Mouse (Mus musculus) left cerebral cortex, adult 2 months (tissue): ENCODE data around the gene Nr4a3. TPM values are rescaled to one million over a fixed set of nuclear protein-coding genes. Genes with fewer than 3 reads are reported as not detected.
A peak's percentile ranks its signal among the peaks of the same experiment; 100 is the strongest.

Experiments
- DNase-seq, 2 experiments: peaks; one replicate each; pipeline ENCODE4 v3.0.0; 2021 to 2022; ENCODE audit warnings: low spot score in 2 of 2, mixed read lengths in 1 of 2; ENCODE audit errors: extremely low spot score in 1 of 2
- H3K27ac ChIP-seq: fragments of 200-600 bp; 2 replicates; pipeline ENCODE4 v1.8.1; 2022
- H3K4me3 ChIP-seq: fragments of 200-600 bp; 2 replicates; pipeline ENCODE4 v1.8.1; 2022
- CTCF ChIP-seq: fragments of 200-600 bp; IDR thresholded peaks from 2 replicates; pipeline ENCODE4 v1.8.1; 2022; ENCODE audit warnings: antibody characterized with exemption, mild to moderate bottlenecking, moderate library complexity
- intact Hi-C: fragments of 180-260 bp; cut with DNase I; formaldehyde crosslinking; loops from one replicate; pipeline ENCODE4 v1.15.1; 2025
- total RNA-seq, 2 experiments: library from RNA; stranded (reverse); gene quantifications; 2 replicates each; pipeline ENCODE4 v1.2.3; 2021

The Nr4a3 gene
- total RNA-seq, 2 experiments from 2014 or later: 23.9 to 53.9 TPM

- no peak for DNase-seq
- H3K27ac ChIP-seq: no peak overlapping the region
- no peak overlapping the region for H3K4me3 ChIP-seq
- intact Hi-C loops: no loop called here
- TF ChIP-seq CTCF: no peak
These were observed 34.5 kb downstream of the Nr4a3 start for GRCm38 (mm10) chr4:48079285-48080039.

- H3K4me3 ChIP-seq: no peak overlapping the region
- intact Hi-C loops: no loop called here
- DNase-seq: no peak
- no peak for TF ChIP-seq CTCF
- no peak overlapping the region for H3K27ac ChIP-seq
These were observed 38.5 kb downstream of the Nr4a3 start for GRCm38 (mm10) chr4:48083452-48083851.

DNA sequence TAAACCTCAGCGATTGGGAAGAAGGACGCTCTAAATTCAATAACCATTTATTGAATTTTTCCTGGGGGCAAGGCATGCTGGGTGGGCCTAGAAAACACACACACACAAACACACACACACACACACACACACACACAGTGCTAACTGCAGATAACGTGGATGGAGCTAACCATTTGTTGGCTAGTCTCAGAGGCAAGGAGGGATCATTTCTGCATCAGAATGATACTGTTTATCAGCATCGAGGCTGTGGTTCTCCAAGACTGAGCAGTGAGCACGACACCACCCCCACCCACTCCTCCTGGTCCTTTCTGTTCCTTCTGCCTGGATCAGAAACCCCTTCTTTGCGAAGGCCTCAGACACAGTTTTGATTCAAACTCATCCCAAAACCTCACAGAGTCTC is 41.7 kb downstream of the Nr4a3 start:
- H3K4me3 ChIP-seq: no peak overlapping the region
- no peak for DNase-seq
- no peak overlapping the region for H3K27ac ChIP-seq
- no peak for TF ChIP-seq CTCF
- intact Hi-C loops: no loop called here

DNA sequence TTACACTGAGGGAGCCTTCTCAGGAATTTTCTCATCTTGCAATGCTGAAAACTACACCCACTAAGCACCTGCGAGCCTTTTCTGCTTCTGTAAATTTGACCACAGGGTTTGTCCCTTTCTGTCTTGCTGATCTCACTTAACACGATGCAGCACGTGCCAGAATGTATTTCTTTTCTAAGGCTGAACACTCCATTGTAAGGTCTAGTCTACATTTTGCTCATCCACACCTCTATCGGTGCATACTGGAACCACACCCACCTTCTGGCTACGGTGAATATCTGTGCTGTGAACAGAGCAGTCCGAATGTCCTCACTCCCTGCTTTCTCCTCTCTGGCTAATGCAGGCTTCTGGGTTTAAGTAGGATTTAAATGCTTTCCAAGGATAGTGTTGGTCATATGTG is 42.5 kb downstream of the Nr4a3 start:
- Histone ChIP-seq H3K4me3 (no peak overlapping the region), H3K27ac (no peak overlapping the region)
- intact Hi-C loops: no loop called here
- DNase-seq: no peak
- TF ChIP-seq CTCF: peak; percentile 36

- TF ChIP-seq CTCF: no peak
- DNase-seq: no peak
- H3K27ac ChIP-seq: no peak overlapping the region
- no peak overlapping the region for H3K4me3 ChIP-seq
- intact Hi-C loops: no loop called here
These were observed 48.3 kb downstream of the Nr4a3 start for GRCm38 (mm10) chr4:48093221-48093620.

DNA sequence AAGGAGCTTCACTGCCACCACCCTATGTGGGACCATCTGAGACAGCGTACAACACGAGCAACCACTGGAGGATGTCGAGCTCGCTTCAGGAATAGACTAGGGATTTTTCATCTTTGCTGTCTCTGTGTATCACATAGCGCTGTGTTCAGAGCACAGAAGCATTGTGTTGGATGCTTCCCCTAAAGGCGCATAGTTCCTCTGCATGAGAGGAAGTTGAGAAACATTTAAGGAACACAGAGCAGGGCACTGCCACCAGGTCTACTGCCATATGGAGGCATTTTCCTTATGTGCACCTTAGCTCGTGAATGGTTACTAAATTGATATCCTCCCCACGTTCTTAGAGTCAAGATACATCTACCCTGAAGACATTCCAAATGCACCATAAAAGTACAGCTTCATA is 55.3 kb downstream of the Nr4a3 start:
- intact Hi-C loops: no loop called here
- TF ChIP-seq CTCF: no peak
- Histone ChIP-seq H3K4me3 (no peak overlapping the region), H3K27ac (no peak overlapping the region)
- no peak for DNase-seq

DNA sequence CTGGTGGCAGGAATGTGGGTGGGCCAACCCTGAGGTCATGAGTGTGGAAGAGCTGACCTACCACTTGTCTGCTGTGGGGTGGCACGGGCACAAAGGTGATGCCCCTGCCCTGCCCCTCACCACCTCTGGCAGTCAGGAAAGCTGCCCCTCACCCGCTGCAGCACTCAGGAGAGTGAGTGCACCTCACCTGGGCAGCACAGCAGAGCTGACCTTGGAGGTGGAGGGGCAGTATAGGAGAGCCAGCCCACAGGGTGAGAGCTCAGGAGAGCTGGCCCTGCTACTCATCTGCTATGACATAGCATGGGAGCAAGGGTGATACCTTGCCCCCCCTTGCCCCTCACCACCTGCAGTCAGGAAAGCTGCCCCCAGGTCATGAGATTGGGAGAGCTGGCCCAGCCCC is 57.0 kb downstream of the Nr4a3 start:
- no peak for TF ChIP-seq CTCF
- intact Hi-C loops: no loop called here
- no peak overlapping the region for H3K4me3 ChIP-seq
- no peak for DNase-seq
- no peak overlapping the region for H3K27ac ChIP-seq

DNA sequence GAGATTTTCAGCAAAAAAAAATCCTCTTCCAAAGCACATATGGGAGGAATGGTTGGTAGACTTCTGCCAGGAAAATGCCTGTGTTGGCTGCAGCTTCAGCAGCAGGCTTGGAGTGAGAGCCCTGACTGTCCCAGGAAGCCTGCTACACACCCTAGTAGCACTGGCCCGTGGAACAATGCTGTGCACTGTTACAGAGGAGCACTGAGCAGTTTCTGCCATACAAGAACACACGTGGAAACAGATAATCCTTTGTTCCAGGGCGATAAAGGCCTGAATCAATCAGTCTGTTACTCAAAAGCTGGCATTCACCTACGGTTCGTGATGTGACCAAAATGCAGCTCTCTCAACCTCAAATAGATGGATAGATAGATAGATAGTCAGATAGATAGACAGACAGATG is 60.4 kb downstream of the Nr4a3 start:
- H3K4me3 ChIP-seq: no peak overlapping the region
- H3K27ac ChIP-seq: no peak overlapping the region
- intact Hi-C loops: no loop called here
- no peak for DNase-seq
- TF ChIP-seq CTCF: no peak

DNA sequence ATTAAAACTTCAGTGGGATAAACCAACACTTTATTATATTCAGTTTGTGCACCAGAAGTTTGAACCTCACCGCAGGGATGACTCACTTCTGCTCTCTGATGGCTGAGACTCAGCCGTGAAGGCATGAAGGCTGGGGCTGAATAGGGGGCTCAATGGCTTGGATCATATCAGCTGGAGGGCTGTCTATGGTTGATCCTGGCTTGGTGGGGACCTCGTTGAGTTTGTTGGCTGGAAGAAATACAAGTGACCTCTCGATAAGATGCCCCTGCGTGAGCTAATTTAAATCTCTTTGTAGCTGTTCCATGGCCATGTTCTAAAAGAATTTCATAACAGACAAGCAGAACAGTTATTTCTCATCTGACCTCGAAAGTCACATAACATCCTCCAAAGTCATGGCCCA is 62.1 kb downstream of the Nr4a3 start:
- no peak for TF ChIP-seq CTCF
- Histone ChIP-seq H3K4me3 (no peak overlapping the region), H3K27ac (no peak overlapping the region)
- intact Hi-C loops: no loop called here
- no peak for DNase-seq

GRCm38 (mm10) chr4:48108591-48108990 is 63.6 kb downstream of the Nr4a3 start:
- TF ChIP-seq CTCF: no peak; the same call in none of the 2 replicates
- DNase-seq: no peak
- Histone ChIP-seq H3K4me3 (no peak overlapping the region), H3K27ac (no peak overlapping the region)
- intact Hi-C loops: no loop called here

GRCm38 (mm10) chr4:48110331-48110730 is 65.4 kb downstream of the Nr4a3 start:
- Histone ChIP-seq H3K4me3 (no peak overlapping the region), H3K27ac (no peak overlapping the region)
- DNase-seq: no peak
- intact Hi-C loops: no loop called here
- TF ChIP-seq CTCF: no peak

DNA sequence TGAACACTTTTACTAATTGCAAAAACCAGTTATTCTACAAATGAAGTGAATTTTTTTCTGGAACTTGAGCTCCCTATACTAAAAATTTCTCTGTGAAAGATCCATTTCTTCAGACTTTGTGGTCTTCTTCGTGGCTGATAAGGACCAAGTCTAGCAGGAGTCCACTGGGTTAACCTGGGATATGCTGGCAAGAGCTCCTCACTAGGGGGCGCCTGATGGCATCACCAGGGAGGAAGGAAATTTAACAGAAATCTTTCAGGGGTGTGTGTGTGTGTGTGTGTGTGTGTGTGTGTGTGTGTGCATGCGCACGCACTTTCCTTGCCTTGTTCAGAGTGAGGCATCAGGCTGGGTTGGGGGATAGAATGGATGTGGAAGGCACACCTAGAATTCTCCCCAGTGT is 71.2 kb downstream of the Nr4a3 start:
- no peak for DNase-seq
- Histone ChIP-seq H3K4me3 (no peak overlapping the region), H3K27ac (no peak overlapping the region)
- TF ChIP-seq CTCF: peak; percentile 46
- intact Hi-C loops: loop anchor here (5.0 kb wide), 1 partner anchor 266 kb away; no protein-coding TSS in a partner anchor

GRCm38 (mm10) chr4:48124416-48124772 is 79.4 kb downstream of the Nr4a3 start:
- intact Hi-C loops: loop anchor here (2.0 kb wide), 1 partner anchor 76 kb away; no protein-coding TSS in a partner anchor
- H3K27ac ChIP-seq: 0 out of 2 replicates have a peak overlapping the region, but pooled peaks have one; percentile 82

More at GRCm38 (mm10) chr4:48124416-48124772, 79.4 kb downstream of the Nr4a3 start:
- DNase-seq: no peak
- peak overlapping the region; percentile 99 for H3K4me3 ChIP-seq
- no peak for TF ChIP-seq CTCF
